Mouse (Mus musculus) kidney, postnatal 0 days (tissue): ENCODE measurements at regions not wholly inside any gene's neighbourhood (a gene's known extent, or its start where the extent isn't known, plus 50 kb on each side); places are given as distances from the start of the nearest gene placed in this dataset.

Experiments
- ATAC-seq: fragments of 200-750 bp; cut with Nextera tagmentation; replicated peaks from 2 replicates; pipeline ENCODE4 v1.8.0; 2017; ENCODE audit warnings: low read depth, moderate number of reproducible peaks, moderate TSS enrichment, moderate library complexity; ENCODE audit not compliant: low FRiP score
- DNase-seq: peaks from one replicate; pipeline ENCODE4 v3.0.0-alpha.2; 2016; ENCODE audit warnings: low spot score
- H3K27ac ChIP-seq: fragments of 300-500 bp; sonication (generic); 2 replicates; pipeline ENCODE4 v1.5.1; 2014; ENCODE audit warnings: mild to moderate bottlenecking
- H3K27me3 ChIP-seq: fragments of 300-500 bp; sonication (generic); 2 replicates; pipeline ENCODE4 v1.6.1; 2014; ENCODE audit warnings: low read length, mixed read lengths; ENCODE audit not compliant: insufficient read depth
- H3K36me3 ChIP-seq: fragments of 300-500 bp; sonication (generic); 2 replicates; pipeline ENCODE4 v1.6.1; 2014; ENCODE audit warnings: low read length, mixed read lengths; ENCODE audit not compliant: insufficient read depth
- H3K4me1 ChIP-seq: fragments of 300-500 bp; sonication (generic); replicated peaks from 2 replicates; pipeline ENCODE4 v1.6.1; 2014; ENCODE audit warnings: antibody characterized with exemption, low read length, mixed read lengths; ENCODE audit not compliant: insufficient read depth
- H3K4me2 ChIP-seq: fragments of 300-500 bp; sonication (generic); 2 replicates; pipeline ENCODE4 v1.6.1; 2014; ENCODE audit warnings: mild to moderate bottlenecking, low read length, moderate library complexity, mixed read lengths
- H3K4me3 ChIP-seq: fragments of 300-500 bp; sonication (generic); replicated peaks from 2 replicates; pipeline ENCODE4 v1.5.1; 2014; ENCODE audit warnings: low read depth, low read length
- H3K9ac ChIP-seq: fragments of 300-500 bp; sonication (generic); 2 replicates; pipeline ENCODE4 v1.6.1; 2014; ENCODE audit warnings: low read depth, low read length
- H3K9me3 ChIP-seq: fragments of 300-500 bp; sonication (generic); replicated peaks from 2 replicates; pipeline ENCODE4 v1.6.1; 2016; ENCODE audit warnings: low read length, inconsistent platforms, mixed read lengths
- CTCF ChIP-seq: IDR thresholded peaks from 2 replicates; pipeline ENCODE4 v1.5.1; 2016; ENCODE audit warnings: antibody characterized with exemption, low read depth, mild to moderate bottlenecking, moderate library complexity
- WGBS: fragments of 180-500 bp; shearing (Covaris S2); extraction: QIAGEN DNeasy Blood & Tissue Kit; methylation state at CpG from one replicate; pipeline ENCODE4 v1.1.7; 2014; 5-methylcytosine and 5-hydroxymethylcytosine counted together

DNA sequence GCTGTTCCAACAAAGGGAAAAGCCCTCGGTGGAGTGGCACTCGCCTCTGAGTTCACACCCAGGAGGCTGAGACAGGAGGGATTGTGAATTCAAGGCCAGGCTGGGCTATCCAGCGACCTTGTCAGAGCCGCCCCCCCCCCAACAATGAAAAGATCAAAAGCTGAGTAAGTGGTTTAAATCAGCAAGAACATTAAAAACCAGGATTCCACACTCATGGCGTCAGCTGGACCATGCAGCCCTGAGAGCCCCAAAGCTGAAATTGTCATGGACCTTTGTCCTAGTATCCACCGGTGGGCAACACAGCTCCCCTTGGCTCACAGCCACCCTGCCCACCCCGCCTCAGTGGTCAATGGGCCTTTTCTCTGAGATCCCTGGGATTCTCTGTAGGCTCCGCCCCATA is 283.6 kb upstream of the Tbx3 start:
- no peak overlapping the region for H3K4me2 ChIP-seq
- H3K4me1 ChIP-seq, result no peaks in the 10 kb centered on the region
- no peak overlapping the region for H3K27ac ChIP-seq
- ATAC-seq (no peak), DNase-seq (no peak)
- H3K27me3 ChIP-seq, result no peaks in the 10 kb centered on the region
- no peak for TF ChIP-seq CTCF
- no peaks in the 10 kb centered on the region for H3K36me3 ChIP-seq
- H3K4me3 ChIP-seq, result no peak overlapping the region
- H3K9me3 ChIP-seq, result 0 out of 2 replicates have a peak, but pooled peaks cover 4% of the 10 kb centered on the region
- no peak overlapping the region for H3K9ac ChIP-seq
- WGBS, result 79% methylated on average over 8 of the region's 8 CpGs

DNA sequence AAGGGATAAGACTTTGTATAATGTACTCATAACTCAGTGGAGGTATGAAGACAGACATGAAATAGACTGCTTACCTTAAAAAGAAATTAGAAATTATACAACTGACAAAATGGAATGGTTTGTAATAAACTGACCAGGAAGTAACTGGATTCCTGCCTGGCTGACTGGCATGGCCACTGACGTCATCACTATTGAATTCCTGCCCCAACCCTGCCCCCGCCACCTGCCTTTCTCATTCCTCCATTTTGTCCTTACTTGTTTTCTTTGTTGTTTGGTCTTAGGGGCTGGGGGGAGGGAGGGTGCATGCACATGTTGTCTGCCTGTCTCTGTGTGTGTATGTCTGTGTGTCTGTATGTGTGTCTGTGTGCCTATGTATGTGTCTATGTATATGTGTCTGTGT is 283.2 kb upstream of the Tbx3 start:
- no peak overlapping the region for H3K4me3 ChIP-seq
- no peaks in the 10 kb centered on the region for H3K9me3 ChIP-seq
- 71% methylated on average over 2 of the region's 2 CpGs for WGBS
- no peak overlapping the region for H3K9ac ChIP-seq
- no peak overlapping the region for H3K27ac ChIP-seq
- ATAC-seq, result no peak
- H3K4me2 ChIP-seq, result no peak overlapping the region
- no peaks in the 10 kb centered on the region for H3K4me1 ChIP-seq
- no peaks in the 10 kb centered on the region for H3K27me3 ChIP-seq
- no peak for TF ChIP-seq CTCF
- H3K36me3 ChIP-seq, result no peaks in the 10 kb centered on the region
- DNase-seq, result no peak

DNA sequence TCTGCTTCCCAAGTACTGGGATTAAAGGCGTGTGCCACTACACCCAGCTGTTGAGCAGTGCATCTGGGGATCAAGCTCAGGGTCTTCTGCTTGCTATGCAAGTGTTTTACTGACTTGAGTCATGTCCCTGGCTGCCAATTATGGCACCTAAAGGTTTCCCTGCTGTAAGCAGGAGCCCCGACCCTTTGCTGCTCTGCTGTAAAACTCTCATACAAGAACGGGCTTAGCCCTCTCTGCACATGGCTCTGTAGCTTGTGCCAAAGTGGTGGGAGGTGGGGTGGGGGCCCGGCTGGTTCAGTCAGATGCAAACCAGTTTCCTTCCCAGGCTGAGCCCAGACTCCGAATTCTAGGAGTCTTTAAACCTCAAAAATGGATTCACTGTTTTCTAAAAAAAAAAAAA is 281.6 kb upstream of the Tbx3 start:
- DNase-seq (no peak), ATAC-seq (no peak)
- Histone ChIP-seq H3K9ac (no peak overlapping the region), H3K27ac (no peak overlapping the region), H3K36me3 (no peaks in the 10 kb centered on the region), H3K27me3 (no peaks in the 10 kb centered on the region), H3K4me2 (no peak overlapping the region), H3K4me1 (no peaks in the 10 kb centered on the region), H3K4me3 (no peak overlapping the region), H3K9me3 (no peaks in the 10 kb centered on the region)
- 45% methylated on average over 5 of the region's 5 CpGs for WGBS
- TF ChIP-seq CTCF, result no peak

DNA sequence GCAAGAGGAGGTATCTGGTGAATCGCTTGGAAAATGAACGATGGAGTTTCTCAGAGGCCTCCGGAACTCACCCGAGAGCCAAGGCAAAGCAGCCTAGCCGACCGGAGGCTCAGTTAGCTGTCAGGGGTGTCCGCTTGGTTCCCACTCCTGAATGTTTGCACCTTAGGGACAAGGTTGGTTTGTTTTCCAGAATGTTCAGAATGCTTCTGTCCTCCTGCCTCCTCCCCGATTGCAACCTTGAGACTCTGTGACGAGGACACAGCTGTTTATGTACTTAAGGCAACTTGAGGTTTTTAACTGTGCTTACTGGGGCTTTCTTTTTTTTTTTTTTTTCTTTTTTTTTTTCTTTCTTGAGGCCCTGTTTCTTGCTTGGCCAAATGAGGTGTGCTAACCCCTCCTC is 281.1 kb upstream of the Tbx3 start:
- Histone ChIP-seq H3K4me2 (no peak overlapping the region), H3K9me3 (no peaks in the 10 kb centered on the region), H3K4me3 (no peak overlapping the region), H3K27me3 (no peaks in the 10 kb centered on the region), H3K4me1 (no peaks in the 10 kb centered on the region), H3K9ac (no peak overlapping the region), H3K27ac (no peak overlapping the region), H3K36me3 (no peaks in the 10 kb centered on the region)
- TF ChIP-seq CTCF, result no peak
- DNase-seq (no peak), ATAC-seq (no peak)
- 57% methylated on average over 9 of the region's 9 CpGs for WGBS

DNA sequence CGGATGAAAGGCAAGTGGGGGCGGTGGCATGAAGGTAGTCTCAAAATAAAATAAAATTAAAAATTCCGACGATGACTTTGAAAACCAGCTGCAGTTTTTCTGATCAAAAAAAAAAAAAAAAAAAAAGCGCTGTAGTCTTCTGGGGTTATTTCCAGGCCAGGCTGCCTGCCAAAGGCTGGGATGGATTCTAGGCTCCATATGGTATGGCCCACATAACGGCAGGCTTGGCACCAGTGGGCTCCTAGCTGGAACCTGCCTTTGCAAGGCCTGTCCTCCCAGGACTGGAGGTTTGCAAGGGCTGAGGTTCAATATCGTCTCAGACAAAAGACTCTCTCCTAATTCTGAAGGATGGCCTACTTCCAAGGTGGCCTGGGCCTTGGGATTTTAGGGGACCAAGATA is 280.6 kb upstream of the Tbx3 start:
- no peak overlapping the region for H3K9ac ChIP-seq
- ATAC-seq (no peak), DNase-seq (no peak)
- H3K4me3 ChIP-seq, result no peak overlapping the region
- WGBS, result 51% methylated on average over 7 of the region's 7 CpGs
- TF ChIP-seq CTCF, result no peak
- H3K27ac ChIP-seq, result no peak overlapping the region
- H3K4me1 ChIP-seq, result no peaks in the 10 kb centered on the region
- H3K4me2 ChIP-seq, result no peak overlapping the region
- no peaks in the 10 kb centered on the region for H3K36me3 ChIP-seq
- no peaks in the 10 kb centered on the region for H3K9me3 ChIP-seq
- no peaks in the 10 kb centered on the region for H3K27me3 ChIP-seq

DNA sequence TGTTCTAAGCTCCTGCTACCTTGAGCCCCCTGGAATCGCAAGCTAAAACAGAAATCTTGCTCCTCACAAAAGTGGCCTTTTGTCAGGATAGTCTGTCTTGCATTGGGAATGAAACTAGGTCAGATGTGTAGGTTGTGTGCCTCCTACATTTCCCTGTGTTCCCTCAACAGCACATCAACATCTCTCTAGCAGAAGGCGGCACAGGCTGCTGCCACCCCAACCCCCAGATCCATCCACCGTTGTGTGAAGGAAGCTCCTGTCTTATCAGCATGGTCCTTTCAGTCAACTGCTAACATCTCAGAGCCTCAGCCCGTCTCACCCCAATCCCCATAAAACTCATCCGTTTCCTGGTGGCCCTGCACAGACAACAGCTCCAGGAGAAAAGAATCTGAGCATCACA is 272.0 kb upstream of the Tbx3 start:
- no peak overlapping the region for H3K9ac ChIP-seq
- DNase-seq (no peak), ATAC-seq (no peak)
- no peaks in the 10 kb centered on the region for H3K27me3 ChIP-seq
- H3K4me3 ChIP-seq, result no peak overlapping the region
- H3K4me1 ChIP-seq, result no peaks in the 10 kb centered on the region
- no peaks in the 10 kb centered on the region for H3K36me3 ChIP-seq
- no peaks in the 10 kb centered on the region for H3K9me3 ChIP-seq
- no peak overlapping the region for H3K4me2 ChIP-seq
- no peak for TF ChIP-seq CTCF
- 67% methylated on average over 5 of the region's 5 CpGs for WGBS
- H3K27ac ChIP-seq, result no peak overlapping the region

DNA sequence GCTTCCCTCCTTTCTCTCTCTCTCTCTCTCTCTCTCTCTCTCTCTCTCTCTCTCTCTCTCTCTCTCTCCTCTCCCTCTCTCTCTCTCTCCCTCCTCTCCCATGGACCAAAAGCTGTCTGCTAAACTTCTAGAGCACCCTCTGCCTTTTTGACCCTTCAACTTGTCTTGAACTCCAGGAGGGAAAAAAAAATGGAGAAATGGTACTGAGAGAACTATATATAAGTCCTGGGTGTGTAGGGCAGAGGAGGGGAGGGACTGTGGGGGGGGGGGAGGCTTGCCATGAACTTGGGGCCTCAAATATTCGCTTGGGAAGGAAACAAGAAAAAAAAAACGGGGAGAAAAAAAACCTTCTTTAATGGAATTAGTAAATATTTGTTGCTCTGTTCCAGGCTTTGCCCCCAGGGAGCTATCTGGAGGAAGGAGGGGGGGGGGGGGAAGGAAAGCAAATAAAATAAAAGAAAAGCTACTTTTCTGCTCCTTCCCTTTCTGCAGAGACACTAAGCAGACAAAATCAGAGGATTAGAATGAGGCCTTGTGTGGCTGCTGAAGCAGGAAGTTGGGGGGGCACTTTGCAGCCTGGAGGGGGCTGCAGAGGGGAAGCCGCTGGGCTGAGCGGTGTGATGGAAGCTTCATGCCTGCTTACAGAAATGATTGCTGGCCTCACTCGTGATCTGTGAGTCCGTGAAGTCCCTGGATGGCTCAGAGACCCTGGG is 270.1 kb upstream of the Tbx3 start:
- H3K9ac ChIP-seq, result no peak overlapping the region
- no peak for ATAC-seq
- no peaks in the 10 kb centered on the region for H3K27me3 ChIP-seq
- H3K36me3 ChIP-seq, result no peaks in the 10 kb centered on the region
- no peaks in the 10 kb centered on the region for H3K4me1 ChIP-seq
- no peak overlapping the region for H3K4me2 ChIP-seq
- no peak overlapping the region for H3K4me3 ChIP-seq
- peak overlapping the region; percentile 76 for H3K27ac ChIP-seq
- TF ChIP-seq CTCF, result no peak
- 25% methylated on average over 6 of the region's 6 CpGs for WGBS
- no peaks in the 10 kb centered on the region for H3K9me3 ChIP-seq
- peak; percentile 79 for DNase-seq
